Mouse (Mus musculus): ENCODE data around the gene Auts2.

Auts2 gene

GRCm38 (mm10) chr5:132500817-132501231 lies 42.3 kb downstream of the Auts2 start:
- no peak for DNase-seq (ENCODE audit: low spot score)

- no peak for DNase-seq (ENCODE audit: low spot score)
These were observed 44.2 kb downstream of the Auts2 start for GRCm38 (mm10) chr5:132498896-132499295.

DNA sequence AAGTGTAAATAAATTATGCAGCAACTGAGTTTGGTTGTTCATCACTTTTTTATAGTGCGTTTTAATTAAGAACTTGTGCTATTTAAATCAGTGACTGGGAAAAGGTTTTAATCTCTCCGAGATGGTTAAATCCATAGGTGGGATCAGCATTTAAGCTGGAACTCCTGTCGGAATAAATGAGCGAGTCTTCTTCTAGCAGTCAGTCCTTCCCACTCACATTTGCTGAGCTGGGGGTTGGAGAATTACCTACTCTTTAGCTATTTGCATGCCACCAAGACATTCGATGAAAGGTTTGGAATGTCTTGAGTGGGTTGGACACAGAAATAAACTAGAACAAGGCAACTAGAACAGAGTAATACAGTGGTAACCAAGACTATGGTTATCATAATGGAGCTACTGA lies 45.1 kb downstream of the Auts2 start:
- DNase-seq (ENCODE audit: low spot score), result no peak

GRCm38 (mm10) chr5:132492793-132493192 lies 50.4 kb downstream of the Auts2 start:
- no peak for DNase-seq (ENCODE audit: low spot score)

GRCm38 (mm10) chr5:132492040-132492439 lies 51.1 kb downstream of the Auts2 start:
- no peak for DNase-seq (ENCODE audit: low spot score)

DNA sequence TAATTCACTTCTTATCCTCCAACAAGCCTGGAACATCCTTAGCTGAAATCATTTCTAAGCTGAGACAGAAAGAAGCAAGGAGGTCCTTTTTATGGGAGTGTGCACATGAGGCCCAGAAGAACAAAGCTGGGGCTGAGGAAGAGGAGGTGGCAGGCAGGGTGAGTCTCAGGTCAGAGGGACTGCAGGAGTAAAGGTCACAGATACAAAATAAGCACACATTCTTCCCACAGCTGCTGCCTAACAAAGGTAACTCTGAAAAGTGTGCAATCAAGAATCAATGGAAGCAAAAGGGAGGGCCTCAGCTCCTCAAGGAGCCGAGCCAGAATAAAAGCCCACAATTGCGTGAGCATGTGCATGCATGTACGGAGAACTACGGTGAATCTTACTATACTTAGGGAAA lies 51.6 kb downstream of the Auts2 start:
- no peak for DNase-seq (ENCODE audit: low spot score)

- no peak for DNase-seq (ENCODE audit: low spot score)
These were observed 52.8 kb downstream of the Auts2 start for GRCm38 (mm10) chr5:132490326-132490725.

GRCm38 (mm10) chr5:132489736-132490313 lies 53.3 kb downstream of the Auts2 start:
- no peak for DNase-seq (ENCODE audit: low spot score)

- DNase-seq (ENCODE audit: low spot score), result no peak
These were observed 56.3 kb downstream of the Auts2 start for GRCm38 (mm10) chr5:132486831-132487230.

GRCm38 (mm10) chr5:132485994-132486393 lies 57.1 kb downstream of the Auts2 start:
- DNase-seq (ENCODE audit: low spot score), result no peak

- no peak for DNase-seq (ENCODE audit: low spot score)
These were observed 57.7 kb downstream of the Auts2 start for GRCm38 (mm10) chr5:132485448-132485847.

DNA sequence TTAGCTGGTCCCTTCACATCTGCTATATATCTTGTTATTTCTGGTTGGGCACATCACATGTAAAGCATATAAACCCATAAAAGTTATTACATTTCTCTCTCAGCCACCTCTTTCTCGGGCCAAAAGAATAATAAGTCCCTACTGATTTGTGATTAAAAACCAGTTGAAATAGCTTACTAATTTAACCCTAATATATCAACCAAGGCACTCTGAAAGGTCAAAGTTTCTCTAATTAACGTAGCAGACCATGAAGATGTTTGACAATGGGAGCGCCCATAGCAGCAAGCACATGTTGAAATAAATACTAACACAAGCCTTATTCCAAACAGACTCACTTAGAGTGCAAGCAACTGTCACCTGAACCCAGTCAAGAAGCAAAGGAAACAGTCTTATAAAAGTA lies 61.7 kb downstream of the Auts2 start:
- no peak for DNase-seq (ENCODE audit: low spot score)

DNA sequence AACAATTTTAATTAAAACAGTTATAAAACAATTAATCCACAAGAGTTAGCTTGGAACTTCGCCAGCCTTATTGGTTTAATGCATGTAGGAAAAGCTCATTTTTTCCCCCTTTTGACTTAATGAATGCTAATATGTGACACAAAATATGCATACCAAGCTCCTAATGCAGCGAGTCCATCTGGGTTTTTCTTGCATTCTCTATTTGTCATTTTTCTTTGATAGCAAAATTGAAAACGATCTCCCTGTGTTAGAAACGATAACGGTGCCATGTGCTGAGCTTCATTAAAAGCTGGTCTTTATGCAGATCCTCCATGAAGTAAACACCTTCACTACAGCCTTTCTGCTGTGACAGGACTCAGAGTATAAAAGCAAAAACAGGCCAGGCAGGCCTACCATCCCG lies 62.7 kb downstream of the Auts2 start:
- no peak for DNase-seq (ENCODE audit: low spot score)

GRCm38 (mm10) chr5:132479227-132479857 lies 63.8 kb downstream of the Auts2 start:
- DNase-seq (ENCODE audit: low spot score), result no peak

GRCm38 (mm10) chr5:132477533-132477932 lies 65.6 kb downstream of the Auts2 start:
- no peak for DNase-seq (ENCODE audit: low spot score)

DNA sequence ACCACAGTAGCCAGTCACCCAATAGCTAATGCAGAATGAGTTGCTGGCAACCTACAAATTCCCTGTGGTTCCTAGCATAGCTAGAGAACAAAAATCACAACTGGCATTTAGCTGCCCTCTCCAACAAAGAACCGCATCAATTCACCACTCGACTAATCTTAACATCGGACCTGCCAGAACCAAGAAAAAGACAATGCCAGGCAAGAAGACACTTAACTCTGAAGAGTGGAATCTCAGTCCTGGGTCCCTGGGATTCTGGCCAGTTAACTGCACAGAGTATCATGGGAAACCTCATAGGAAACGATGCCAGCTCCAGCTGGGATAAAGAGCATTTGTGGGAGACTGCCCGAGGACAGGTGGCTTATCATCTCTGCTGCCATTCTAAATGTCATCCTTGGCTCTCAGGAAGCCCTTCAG lies 70.2 kb downstream of the Auts2 start:
- no peak for DNase-seq (ENCODE audit: low spot score)

DNA sequence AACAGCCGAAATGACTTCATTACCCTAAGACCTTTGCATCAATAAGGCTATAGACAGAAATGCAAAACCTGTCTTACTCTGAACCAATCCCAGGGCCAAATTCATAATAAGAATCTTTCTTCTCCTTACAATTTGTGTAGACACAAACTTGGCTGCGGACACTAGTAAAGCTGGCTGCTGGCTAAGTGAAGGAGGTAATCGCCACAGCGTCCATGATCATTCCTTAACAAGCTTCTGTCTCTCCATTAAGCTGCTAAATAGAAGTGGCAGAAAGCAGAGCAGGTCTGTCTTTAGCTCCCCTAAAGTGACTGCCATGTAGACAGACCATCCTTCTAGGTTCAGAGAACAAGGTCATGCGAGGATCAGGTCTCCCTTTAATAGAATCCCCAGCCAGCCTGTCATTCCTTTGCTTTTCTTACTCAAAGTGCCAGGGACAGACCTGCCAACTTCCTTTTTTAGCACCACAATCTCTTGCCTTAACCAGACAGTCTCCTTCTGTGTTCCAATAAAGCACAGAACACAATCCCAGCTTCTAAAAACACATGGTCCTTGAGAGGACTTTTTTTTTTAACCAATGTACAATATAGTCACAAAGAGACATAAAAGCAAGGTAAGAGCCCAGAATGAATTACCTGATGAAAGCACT lies 70.8 kb downstream of the Auts2 start:
- no peak for DNase-seq (ENCODE audit: low spot score)

- no peak for DNase-seq (ENCODE audit: low spot score)
These were observed 75.8 kb downstream of the Auts2 start for GRCm38 (mm10) chr5:132467364-132467743.

DNA sequence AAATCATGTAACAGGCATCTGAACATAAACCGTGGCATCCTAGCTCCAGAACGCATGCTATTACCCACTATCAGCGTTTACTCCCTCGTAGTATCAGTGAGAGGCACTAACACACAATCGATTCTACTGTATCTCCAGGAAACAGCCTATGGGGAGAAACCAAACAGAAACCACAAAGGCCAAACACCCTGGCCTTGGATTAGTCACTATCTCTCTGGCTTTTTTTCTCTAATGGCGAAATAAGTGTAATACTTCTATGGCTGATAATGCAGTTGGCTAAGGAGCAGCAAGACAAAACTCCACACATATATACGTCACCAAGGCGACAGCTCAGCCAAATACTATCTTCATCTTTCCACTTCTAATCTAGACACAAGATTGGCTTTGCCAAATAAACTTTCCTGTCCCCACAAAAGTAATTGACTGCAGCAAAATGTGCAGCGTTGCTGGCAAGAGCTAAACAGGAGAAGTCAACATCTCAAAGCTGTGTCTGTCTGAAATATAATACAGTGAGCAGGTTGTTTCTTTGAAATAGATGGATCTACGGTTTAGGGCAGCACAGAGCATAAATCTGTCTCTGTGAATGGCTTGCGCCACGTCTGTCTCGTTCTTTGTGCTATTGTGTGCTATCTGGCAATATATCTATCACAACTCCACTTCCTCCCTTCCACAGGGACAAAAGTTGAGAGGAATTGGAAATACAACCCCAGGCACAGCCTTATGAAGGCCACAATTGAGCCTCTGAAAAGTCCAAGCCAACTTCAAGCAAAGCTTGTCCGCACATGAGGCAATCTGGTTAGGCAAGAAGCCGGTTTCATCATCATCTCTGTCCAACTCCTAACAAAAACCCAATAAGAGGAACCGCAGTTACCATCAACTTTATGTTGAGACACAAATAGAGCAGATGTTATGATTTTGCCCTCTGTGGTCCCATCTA lies 76.4 kb downstream of the Auts2 start:
- DNase-seq (ENCODE audit: low spot score), result no peak

DNA sequence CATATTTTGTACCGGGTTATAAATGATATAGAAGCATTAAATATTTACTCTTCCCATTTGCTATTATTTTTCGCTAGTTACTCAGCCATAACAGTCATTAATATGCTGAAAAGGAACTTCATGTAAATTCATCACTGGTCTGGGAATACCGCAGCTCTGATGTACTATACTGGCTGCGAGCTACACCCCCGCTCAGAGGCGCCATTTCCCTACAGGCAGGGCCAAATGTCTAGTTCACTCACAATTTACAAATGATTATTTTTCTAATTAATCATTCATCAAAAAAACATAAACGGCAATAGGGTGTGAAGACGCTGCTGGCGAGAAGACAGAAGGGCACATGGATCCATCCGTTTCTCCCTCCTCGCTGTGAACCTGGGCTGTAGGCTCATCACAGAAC lies 80.6 kb downstream of the Auts2 start:
- DNase-seq (ENCODE audit: low spot score), result no peak

DNA sequence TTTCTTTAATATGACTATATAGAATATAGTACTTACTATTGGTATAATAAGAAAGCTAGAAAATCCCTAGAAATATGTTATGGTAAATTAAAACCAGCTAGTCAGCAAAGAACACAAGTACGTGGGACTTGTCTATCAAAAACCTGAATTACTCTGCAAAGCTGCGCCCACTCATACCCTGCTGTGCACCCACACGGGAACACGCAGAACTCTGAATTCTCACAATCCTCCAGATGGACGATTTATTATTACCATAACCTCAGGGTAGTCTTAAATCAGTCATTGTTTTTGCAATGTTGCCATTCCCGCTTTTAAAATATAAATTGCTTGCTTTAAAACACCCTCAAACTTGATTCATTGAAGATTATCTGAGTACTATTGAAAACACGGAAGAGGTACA lies 84.6 kb downstream of the Auts2 start:
- no peak for DNase-seq (ENCODE audit: low spot score)

DNA sequence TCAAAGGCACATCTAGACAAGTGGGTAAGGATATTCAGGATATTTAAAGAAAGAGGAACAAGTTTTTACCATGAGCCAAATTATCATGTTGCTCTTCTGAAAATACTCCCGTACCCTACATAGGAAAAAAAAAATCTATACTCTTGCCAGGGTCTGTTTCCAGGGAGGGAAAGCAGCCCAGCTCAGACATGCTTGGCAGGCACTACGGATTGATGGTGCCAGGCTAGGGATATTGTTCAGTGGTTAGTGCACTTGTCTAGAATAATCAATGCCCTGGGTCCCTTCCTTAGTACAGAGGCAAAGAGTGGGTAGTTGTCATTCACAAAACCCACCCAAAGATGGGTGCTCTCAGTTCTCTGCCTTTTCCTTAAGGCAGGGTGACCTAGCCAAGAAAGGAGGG lies 90.8 kb downstream of the Auts2 start:
- DNase-seq (ENCODE audit: low spot score), result no peak

DNA sequence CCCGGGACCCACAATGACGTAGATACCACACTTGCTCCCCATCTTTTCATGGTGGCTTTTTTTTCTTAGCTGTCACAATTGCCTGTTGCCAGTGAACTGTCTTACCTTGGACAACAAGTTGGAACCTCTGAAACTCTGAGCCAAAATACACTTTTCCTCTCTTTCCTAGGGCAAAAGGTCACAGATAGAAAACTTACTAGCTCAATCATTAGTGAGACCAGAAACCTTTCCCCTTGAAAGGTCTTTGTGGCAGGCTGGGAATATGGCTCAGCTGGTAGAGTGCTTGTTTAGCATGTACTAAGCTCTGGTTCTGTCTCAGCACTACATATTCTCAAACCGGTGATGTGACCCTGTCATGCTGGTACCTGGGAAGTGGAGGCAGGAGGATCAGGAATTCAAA lies 93.1 kb downstream of the Auts2 start:
- no peak for DNase-seq (ENCODE audit: low spot score)
